Mouse (Mus musculus) heart, embryonic 16.5 days (tissue): Measurements from ENCODE around the gene Iars. TPM values are rescaled to one million over a fixed set of nuclear protein-coding genes. Genes with fewer than 3 reads are reported as not detected.
"Not testable (repeated sequence)": the region's sequence is repeated elsewhere in the genome, so short reads cannot be mapped to it uniquely, and the experiment has no call there.

ENCODE experiments used
- ATAC-seq: fragments of 200-750 bp; cut with Nextera tagmentation; replicated peaks from 2 replicates; pipeline ENCODE4 v1.8.0; 2017; ENCODE audit warnings: moderate number of reproducible peaks; ENCODE audit not compliant: insufficient read depth, low FRiP score; ENCODE audit errors: extremely low read depth
- H3K27ac ChIP-seq: fragments of 300-500 bp; sonication (generic); 2 replicates; pipeline ENCODE4 v1.5.1; 2014; ENCODE audit warnings: mild to moderate bottlenecking, low read length, control low read depth, moderate library complexity
- H3K27me3 ChIP-seq: fragments of 300-500 bp; sonication (generic); 2 replicates; pipeline ENCODE4 v1.6.1; 2014; ENCODE audit warnings: low read length, mixed read lengths; ENCODE audit not compliant: control insufficient read depth, insufficient read depth
- H3K36me3 ChIP-seq: fragments of 300-500 bp; sonication (generic); 2 replicates; pipeline ENCODE4 v1.6.1; 2014; ENCODE audit not compliant: control insufficient read depth, insufficient read depth
- H3K4me1 ChIP-seq: fragments of 300-500 bp; sonication (generic); 2 replicates; pipeline ENCODE4 v1.6.1; 2014; ENCODE audit warnings: low read length, mixed read lengths; ENCODE audit not compliant: control insufficient read depth, insufficient read depth
- H3K4me2 ChIP-seq: fragments of 300-500 bp; sonication (generic); 2 replicates; pipeline ENCODE4 v1.6.1; 2014; ENCODE audit warnings: low read depth, mild to moderate bottlenecking, control low read depth, low read length
- H3K4me3 ChIP-seq: fragments of 300-500 bp; sonication (generic); 2 replicates; pipeline ENCODE4 v1.5.1; 2014; ENCODE audit warnings: mild to moderate bottlenecking, control low read depth, low read length
- H3K9ac ChIP-seq: fragments of 300-500 bp; sonication (generic); 2 replicates; pipeline ENCODE4 v1.6.1; 2014; ENCODE audit warnings: low read length, control low read depth
- H3K9me3 ChIP-seq: fragments of 300-500 bp; sonication (generic); replicated peaks from 2 replicates; pipeline ENCODE4 v1.6.1; 2016; ENCODE audit warnings: low read length; ENCODE audit not compliant: control insufficient read depth
- WGBS: fragments of 180-500 bp; shearing (Covaris S2); extraction: QIAGEN DNeasy Blood & Tissue Kit; methylation state at CpG from one replicate; pipeline ENCODE4 v1.1.7; 2014; 5-methylcytosine and 5-hydroxymethylcytosine counted together
- polyA plus RNA-seq: library from polyadenylated mRNA; unstranded; fragments of >200 nt; fragmentation: Nextera tagmentation; extraction: Ambion mirVana; gene quantifications from 2 replicates; pipeline ENCODE4 v1.2.1, GENCODE M21; 2015

Gene Iars
- polyA plus RNA-seq, 1 experiment from 2014 or later: 52.6 TPM

DNA sequence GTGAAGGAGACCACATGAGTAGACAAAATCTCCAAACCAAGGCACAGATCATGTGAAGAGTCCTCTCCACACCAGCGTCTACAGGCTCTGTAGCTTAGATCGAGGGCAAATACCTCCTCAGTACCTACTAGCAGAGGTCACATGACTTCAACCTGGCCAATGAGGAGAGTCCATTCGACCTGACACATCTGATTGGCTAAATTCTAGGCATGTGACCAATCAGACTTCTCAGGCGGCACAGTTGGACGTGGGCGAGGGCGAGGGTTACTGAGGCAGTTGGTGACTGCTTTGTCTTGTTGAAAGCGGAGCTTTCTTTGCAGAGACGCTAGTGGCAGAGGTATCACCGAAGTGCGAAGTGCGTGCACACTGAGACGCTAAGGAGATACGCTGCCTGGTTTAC lies 80.3 kb downstream of the Iars start:
- Histone ChIP-seq H3K27ac (no peak overlapping the region), H3K27me3 (no peaks in the 10 kb centered on the region), H3K4me1 (no peaks in the 10 kb centered on the region), H3K36me3 (no peaks in the 10 kb centered on the region), H3K9me3 (no peaks in the 10 kb centered on the region), H3K9ac (no peak overlapping the region), H3K4me2 (no peak overlapping the region), H3K4me3 (no peak overlapping the region)
- no peak for ATAC-seq
- whole genome bisulfite sequencing: 87% methylated on average over 14 of the region's 14 CpGs

- Histone ChIP-seq H3K4me3 (no peak overlapping the region), H3K9me3 (no peaks in the 10 kb centered on the region), H3K9ac (no peak overlapping the region), H3K4me2 (no peak overlapping the region), H3K36me3 (no peaks in the 10 kb centered on the region), H3K4me1 (no peaks in the 10 kb centered on the region), H3K27me3 (no peaks in the 10 kb centered on the region), H3K27ac (no peak overlapping the region)
- ATAC-seq: no peak
- 85% methylated on average over 8 of the region's 8 CpGs for WGBS
Measured at GRCm38 (mm10) chr13:49765306-49765705, 83.4 kb downstream of the Iars start.

- H3K27ac ChIP-seq: no peak overlapping the region
- ATAC-seq: no peak
Measured at GRCm38 (mm10) chr13:49766269-49766668, 84.4 kb downstream of the Iars start.

DNA sequence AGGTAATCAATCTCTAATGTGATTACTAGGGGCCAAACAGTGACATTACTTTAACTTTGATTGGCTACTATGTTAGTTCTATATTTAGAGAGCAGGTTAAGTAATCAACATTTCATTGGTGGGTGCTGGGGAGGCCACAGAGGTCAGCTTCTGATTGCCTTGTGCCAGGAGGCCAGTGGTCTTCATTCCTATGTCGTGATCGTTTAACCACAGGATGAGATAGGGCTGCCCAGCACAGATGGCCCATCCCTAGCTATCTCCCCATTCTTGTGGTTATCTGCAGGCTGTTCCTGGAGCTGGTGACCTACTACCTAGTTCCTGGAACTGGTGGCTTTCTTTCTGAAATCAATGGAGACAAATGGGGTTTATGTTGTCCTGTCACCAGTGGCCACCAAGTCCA lies 86.1 kb downstream of the Iars start:
- Histone ChIP-seq H3K27ac (no peak overlapping the region), H3K9me3 (no peaks in the 10 kb centered on the region), H3K4me2 (no peak overlapping the region), H3K4me1 (no peaks in the 10 kb centered on the region), H3K27me3 (no peaks in the 10 kb centered on the region), H3K9ac (no peak overlapping the region), H3K4me3 (no peak overlapping the region), H3K36me3 (no peaks in the 10 kb centered on the region)
- ATAC-seq: no peak
- 26% methylated on average over 2 of the region's 2 CpGs for WGBS

More at GRCm38 (mm10) chr13:49766269-49766668, 84.4 kb downstream of the Iars start:
- Histone ChIP-seq H3K27me3 (no peaks in the 10 kb centered on the region), H3K9me3 (no peaks in the 10 kb centered on the region), H3K4me2 (no peak overlapping the region), H3K36me3 (no peaks in the 10 kb centered on the region), H3K9ac (no peak overlapping the region), H3K4me3 (no peak overlapping the region), H3K4me1 (no peaks in the 10 kb centered on the region)
- 61% methylated on average over 9 of the region's 9 CpGs for WGBS

- Histone ChIP-seq H3K36me3 (no peaks in the 10 kb centered on the region), H3K27me3 (no peaks in the 10 kb centered on the region), H3K27ac (no peak overlapping the region), H3K9ac (no peak overlapping the region), H3K9me3 (no peaks in the 10 kb centered on the region), H3K4me3 (no peak overlapping the region), H3K4me2 (no peak overlapping the region), H3K4me1 (no peaks in the 10 kb centered on the region)
- 79% methylated on average over 16 of the region's 16 CpGs for WGBS
- ATAC-seq: no peak
Measured at GRCm38 (mm10) chr13:49769111-49769510, 87.2 kb downstream of the Iars start.

GRCm38 (mm10) chr13:49771536-49771935 lies 89.6 kb downstream of the Iars start:
- not testable (repeated sequence) for H3K27me3 ChIP-seq, H3K9me3 ChIP-seq, H3K9ac ChIP-seq, H3K4me2 ChIP-seq, H3K4me3 ChIP-seq, ATAC-seq, H3K4me1 ChIP-seq, H3K36me3 ChIP-seq, H3K27ac ChIP-seq

Other genes with a start within 250 kb of the Iars start
- 0.74 and 1.1 TPM in 2 replicates for gene Tes3-ps, start 188.8 kb upstream of the Iars start, polyA plus RNA-seq
- gene Ecm2, start 177.3 kb upstream of the Iars start, polyA plus RNA-seq: 5.0 and 5.8 TPM in 2 replicates
- gene Aspn, start 137.7 kb upstream of the Iars start, polyA plus RNA-seq: 32.2 and 45.0 TPM in 2 replicates
- 0.74 and 1.3 TPM in 2 replicates for gene Omd, start 99.6 kb upstream of the Iars start, polyA plus RNA-seq
- 49.8 and 53.8 TPM in 2 replicates for gene Ogn, start 74.1 kb upstream of the Iars start, polyA plus RNA-seq
- gene Cenpp, start 29.3 kb upstream of the Iars start, polyA plus RNA-seq: 25.5 and 28.1 TPM in 2 replicates
- 11.5 TPM in 2 replicates for gene Nol8, start 29.0 kb upstream of the Iars start, polyA plus RNA-seq
- gene Gm30302, start 116.9 kb downstream of the Iars start, polyA plus RNA-seq: not detected in 2 replicates